Mouse (Mus musculus) heart, embryonic 12.5 days (tissue): ENCODE measurements around the gene Mtg2. TPM values are rescaled to one million over a fixed set of nuclear protein-coding genes. Genes with fewer than 3 reads are reported as not detected.

ENCODE experiments used
- ATAC-seq: fragments of 200-750 bp; cut with Nextera tagmentation; 2 replicates; pipeline ENCODE4 v1.8.0; 2017; ENCODE audit warnings: moderate TSS enrichment, moderate library complexity; ENCODE audit not compliant: insufficient number of reproducible peaks, low FRiP score
- H3K27ac ChIP-seq: fragments of 300-500 bp; sonication (generic); 2 replicates; pipeline ENCODE4 v1.5.1; 2016; ENCODE audit warnings: mild to moderate bottlenecking, moderate library complexity; ENCODE audit not compliant: poor library complexity, severe bottlenecking
- H3K27me3 ChIP-seq: fragments of 300-500 bp; sonication (generic); replicated peaks from 2 replicates; pipeline ENCODE4 v1.6.1; 2016; ENCODE audit warnings: mild to moderate bottlenecking, moderate library complexity
- H3K36me3 ChIP-seq: fragments of 300-500 bp; sonication (generic); 2 replicates; pipeline ENCODE4 v1.6.1; 2016; ENCODE audit warnings: mild to moderate bottlenecking, moderate library complexity
- H3K4me1 ChIP-seq: fragments of 300-500 bp; sonication (generic); replicated peaks from 2 replicates; pipeline ENCODE4 v1.6.1; 2016; ENCODE audit warnings: mild to moderate bottlenecking
- H3K4me2 ChIP-seq: fragments of 300-500 bp; sonication (generic); 2 replicates; pipeline ENCODE4 v1.6.1; 2016; ENCODE audit warnings: mild to moderate bottlenecking, moderate library complexity
- H3K4me3 ChIP-seq: fragments of 300-500 bp; sonication (generic); 2 replicates; pipeline ENCODE4 v1.5.1; 2016; ENCODE audit warnings: mild to moderate bottlenecking
- H3K9ac ChIP-seq: fragments of 300-500 bp; sonication (generic); 2 replicates; pipeline ENCODE4 v1.6.1; 2016; ENCODE audit warnings: mild to moderate bottlenecking, moderate library complexity
- H3K9me3 ChIP-seq: fragments of 300-500 bp; sonication (generic); replicated peaks from 2 replicates; pipeline ENCODE4 v1.6.1; 2016; ENCODE audit warnings: mild to moderate bottlenecking, moderate library complexity
- WGBS: fragments of 180-500 bp; shearing (Covaris S2); methylation state at CpG from one replicate; pipeline ENCODE4 v1.1.7; 2016; 5-methylcytosine and 5-hydroxymethylcytosine counted together
- polyA plus RNA-seq: library from polyadenylated mRNA; unstranded; fragments of >200 nt; fragmentation: Nextera tagmentation; extraction: Ambion mirVana; gene quantifications from 2 replicates; pipeline ENCODE4 v1.2.1, GENCODE M21; 2016

The Mtg2 gene
- polyA plus RNA-seq, 1 experiment from 2014 or later: 23.7 TPM

GRCm38 (mm10) chr2:180107081-180107480, 36.7 kb downstream of the Mtg2 start:
- no peaks in the 10 kb centered on the region for H3K9me3 ChIP-seq
- no peak overlapping the region for H3K4me3 ChIP-seq
- WGBS: 59% methylated on average over 4 of the region's 4 CpGs
- H3K4me2 ChIP-seq: no peak overlapping the region
- no peak overlapping the region for H3K27ac ChIP-seq
- H3K4me1 ChIP-seq: peaks cover 27% of the 10 kb centered on the region
- peaks cover 45% of the 10 kb centered on the region for H3K27me3 ChIP-seq
- ATAC-seq: no peak
- H3K36me3 ChIP-seq: no peaks in the 10 kb centered on the region
- no peak overlapping the region for H3K9ac ChIP-seq

DNA sequence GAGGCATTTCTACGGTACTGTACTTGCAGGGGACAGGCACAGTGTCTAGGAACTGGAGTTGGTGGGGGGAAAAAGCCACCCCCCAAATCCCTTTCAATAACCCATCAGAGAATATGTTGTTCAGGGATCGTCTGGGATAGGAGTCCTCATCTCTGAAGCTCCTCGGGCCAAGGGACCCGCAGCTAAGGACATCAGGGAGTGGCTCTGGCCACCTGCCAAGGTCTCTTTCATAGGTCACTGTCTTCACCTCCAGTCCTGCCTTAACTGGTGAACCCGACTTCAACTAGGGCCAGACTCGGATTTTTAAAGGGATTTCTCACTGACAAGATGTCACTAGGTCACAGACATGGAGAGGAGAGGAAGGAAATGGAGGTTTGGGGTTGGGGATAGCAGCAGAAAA, 37.9 kb downstream of the Mtg2 start:
- H3K9ac ChIP-seq: no peak overlapping the region
- WGBS: 48% methylated on average over 6 of the region's 6 CpGs
- no peak for ATAC-seq
- H3K27ac ChIP-seq: no peak overlapping the region
- H3K4me1 ChIP-seq: peaks cover 23% of the 10 kb centered on the region
- H3K36me3 ChIP-seq: no peaks in the 10 kb centered on the region
- no peak overlapping the region for H3K4me2 ChIP-seq
- H3K4me3 ChIP-seq: no peak overlapping the region
- peaks cover 33% of the 10 kb centered on the region for H3K27me3 ChIP-seq
- no peaks in the 10 kb centered on the region for H3K9me3 ChIP-seq

- WGBS: 54% methylated on average over 17 of the region's 17 CpGs
- 0 out of 2 replicates have a peak overlapping the region, but pooled peaks have one; percentile 69 for H3K27ac ChIP-seq
- no peak overlapping the region for H3K9ac ChIP-seq
- no peaks in the 10 kb centered on the region for H3K9me3 ChIP-seq
- H3K4me2 ChIP-seq: no peak overlapping the region
- H3K4me3 ChIP-seq: no peak overlapping the region
- H3K27me3 ChIP-seq: no peaks in the 10 kb centered on the region
- ATAC-seq: no peak
- peaks cover 45% of the 10 kb centered on the region for H3K4me1 ChIP-seq
- H3K36me3 ChIP-seq: no peaks in the 10 kb centered on the region
Measured at GRCm38 (mm10) chr2:180113909-180114890, 43.8 kb downstream of the Mtg2 start.

DNA sequence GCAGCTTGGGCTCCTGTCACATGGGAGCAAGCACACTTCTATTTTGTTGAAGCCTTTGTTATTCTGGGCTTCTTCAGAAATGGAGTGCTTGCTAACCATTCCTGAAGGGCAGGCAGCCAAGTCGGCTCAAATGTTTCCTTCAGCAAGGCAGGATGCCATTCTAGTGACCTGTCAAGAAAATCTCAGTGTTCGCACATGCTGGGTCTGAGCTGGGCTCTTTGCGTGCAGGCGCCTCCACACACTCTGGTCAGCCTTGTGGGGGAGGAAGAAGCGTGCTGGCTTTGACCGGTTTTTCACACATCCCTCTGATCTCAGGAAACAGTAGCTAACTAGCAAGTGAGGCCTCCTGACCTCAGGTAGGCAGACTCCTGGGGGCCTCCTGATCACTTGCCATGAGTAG, 44.9 kb downstream of the Mtg2 start:
- Histone ChIP-seq H3K27ac (peak overlapping the region; percentile 69), H3K4me2 (no peak overlapping the region), H3K4me3 (no peak overlapping the region), H3K4me1 (peaks cover 50% of the 10 kb centered on the region), H3K36me3 (no peaks in the 10 kb centered on the region), H3K27me3 (no peaks in the 10 kb centered on the region), H3K9ac (peak overlapping the region; percentile 19; the same call in 1 of the 2 replicates), H3K9me3 (no peaks in the 10 kb centered on the region)
- WGBS: 7% methylated on average over 6 of the region's 6 CpGs
- ATAC-seq: no peak

GRCm38 (mm10) chr2:180116081-180116493, 45.7 kb downstream of the Mtg2 start:
- Histone ChIP-seq H3K9ac (no peak overlapping the region), H3K4me2 (no peak overlapping the region), H3K9me3 (no peaks in the 10 kb centered on the region), H3K4me1 (peaks cover 51% of the 10 kb centered on the region), H3K27me3 (no peaks in the 10 kb centered on the region), H3K36me3 (no peaks in the 10 kb centered on the region), H3K4me3 (no peak overlapping the region), H3K27ac (no peak overlapping the region)
- WGBS: 36% methylated on average over 10 of the region's 10 CpGs
- ATAC-seq: no peak

DNA sequence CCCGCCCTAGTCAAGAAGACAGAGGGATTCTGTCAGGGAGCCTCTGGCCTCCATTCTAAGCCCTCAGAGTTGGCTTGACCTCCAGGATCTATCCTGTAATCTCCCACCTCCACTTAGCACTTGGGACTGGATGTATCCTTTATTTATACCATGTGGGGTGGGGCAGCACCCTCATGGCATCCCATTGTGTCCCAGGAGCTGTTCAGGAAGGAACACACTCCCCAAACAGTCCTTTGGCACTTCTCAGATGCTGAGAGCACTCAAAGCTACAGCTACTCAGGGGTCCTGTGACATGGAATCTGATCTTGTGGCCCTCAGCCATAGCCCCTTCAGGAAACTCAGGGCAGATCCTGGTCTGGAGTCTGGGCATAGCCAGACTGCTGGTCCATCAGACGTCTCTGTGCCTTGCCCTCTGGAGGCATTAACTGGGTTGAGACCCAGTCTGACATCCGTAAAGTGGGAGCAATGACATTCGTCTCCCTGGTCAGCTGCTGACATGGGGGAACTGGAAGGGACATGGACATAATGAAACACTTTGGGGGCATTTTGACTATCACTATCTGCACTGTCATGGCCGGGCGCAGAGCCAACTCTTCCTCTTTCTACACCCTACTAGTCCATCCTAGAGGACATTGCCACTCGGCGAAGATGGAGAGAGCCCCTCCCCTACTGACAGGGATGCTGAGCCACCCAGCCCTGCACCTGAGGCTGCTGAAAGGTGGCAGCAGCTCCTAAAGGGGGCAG, 46.5 kb downstream of the Mtg2 start:
- Histone ChIP-seq H3K4me2 (no peak overlapping the region), H3K27me3 (no peaks in the 10 kb centered on the region), H3K27ac (no peak overlapping the region), H3K4me1 (peaks cover 51% of the 10 kb centered on the region), H3K9ac (no peak overlapping the region), H3K9me3 (no peaks in the 10 kb centered on the region), H3K36me3 (no peaks in the 10 kb centered on the region), H3K4me3 (no peak overlapping the region)
- 71% methylated on average over 8 of the region's 8 CpGs for WGBS
- ATAC-seq: no peak

- 0 out of 2 replicates have a peak overlapping the region, but pooled peaks have one; percentile 5 for H3K4me2 ChIP-seq
- WGBS: 14% methylated on average over 13 of the region's 13 CpGs
Measured at GRCm38 (mm10) chr2:180117485-180118194, 47.3 kb downstream of the Mtg2 start.

GRCm38 (mm10) chr2:180118661-180119438, 48.5 kb downstream of the Mtg2 start, which contains the start of gene Osbpl2:
Osbpl2 (plus strand) TSS chr2:180119306.
- H3K4me2 ChIP-seq: peak within 1 kb of the TSS; percentile 90
- H3K9ac ChIP-seq: peak within 1 kb of the TSS; percentile 92
- peak; percentile 98 for ATAC-seq
- peak within 1 kb of the TSS; percentile 78 for H3K27ac ChIP-seq
- H3K4me3 ChIP-seq: peak within 1 kb of the TSS; percentile 89
- WGBS: under 1% methylated on average over 55 of the region's 55 CpGs
- H3K9me3 ChIP-seq: no peaks in the 10 kb centered on the region
- H3K27me3 ChIP-seq: no peaks in the 10 kb centered on the region
- peaks cover 6% of the 10 kb centered on the region; the same call in 1 of the 2 replicates for H3K36me3 ChIP-seq
- peaks cover 51% of the 10 kb centered on the region for H3K4me1 ChIP-seq

More at GRCm38 (mm10) chr2:180117485-180118194, 47.3 kb downstream of the Mtg2 start:
- Histone ChIP-seq H3K9me3 (no peaks in the 10 kb centered on the region), H3K4me1 (peaks cover 51% of the 10 kb centered on the region), H3K27ac (no peak overlapping the region), H3K36me3 (no peaks in the 10 kb centered on the region), H3K9ac (no peak overlapping the region), H3K4me3 (no peak overlapping the region), H3K27me3 (no peaks in the 10 kb centered on the region)
- ATAC-seq: no peak

DNA sequence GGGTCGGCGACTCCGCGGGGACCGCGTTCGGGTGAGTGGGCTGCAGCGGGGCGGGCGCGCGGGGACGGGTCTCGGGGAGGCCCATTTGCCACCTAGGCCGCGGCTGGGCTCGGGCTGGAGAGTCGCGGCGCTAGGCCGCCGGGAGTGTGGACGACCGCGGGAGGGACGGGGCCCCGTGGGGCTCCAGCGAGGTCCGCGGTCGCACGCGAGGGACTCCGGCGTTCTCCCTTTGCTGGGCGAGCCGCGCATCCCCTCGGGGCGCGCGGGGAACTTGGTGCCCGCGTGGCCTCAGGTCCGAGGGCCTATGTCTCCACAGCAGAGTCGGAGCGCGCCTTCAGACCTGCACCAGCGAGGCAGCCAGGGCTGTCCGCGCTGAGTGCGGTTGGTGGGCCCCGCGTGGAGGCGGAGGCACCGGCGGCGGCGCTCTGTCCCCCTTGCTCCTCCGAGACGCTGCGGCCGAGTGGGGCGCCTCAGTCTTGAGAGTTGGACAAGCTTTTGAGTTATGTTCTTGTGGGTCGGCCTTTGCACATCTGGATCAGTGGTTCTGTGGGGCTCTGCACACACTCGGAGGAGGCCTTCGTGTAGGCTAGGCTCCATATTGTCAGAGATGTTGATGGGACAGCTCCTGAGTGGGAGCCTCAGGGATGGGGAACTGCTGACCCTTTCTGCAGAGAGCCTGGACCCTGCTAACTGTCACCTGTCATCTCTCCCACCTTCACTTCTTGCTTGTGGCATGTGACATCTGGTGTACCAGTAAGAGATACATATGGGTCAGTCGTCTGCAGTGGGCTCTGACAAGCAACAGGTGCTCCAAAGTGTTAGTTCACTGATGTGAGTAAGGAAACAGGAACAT, 49.3 kb downstream of the Mtg2 start:
- peaks cover 43% of the 10 kb centered on the region for H3K4me1 ChIP-seq
- H3K27me3 ChIP-seq: no peaks in the 10 kb centered on the region
- H3K36me3 ChIP-seq: peaks cover 9% of the 10 kb centered on the region; the same call in 1 of the 2 replicates
- peak; percentile 26; the same call in 1 of the 2 replicates for ATAC-seq
- peak overlapping the region; percentile 89 for H3K4me3 ChIP-seq
- H3K9me3 ChIP-seq: no peaks in the 10 kb centered on the region
- WGBS: 1% methylated on average over 68 of the region's 68 CpGs
- H3K9ac ChIP-seq: peak overlapping the region; percentile 92
- peak overlapping the region; percentile 78 for H3K27ac ChIP-seq
- H3K4me2 ChIP-seq: peak overlapping the region; percentile 90
